Mouse (Mus musculus) embryo, embryonic 11.5 days (tissue): Measurements from ENCODE around the gene Tmem102.

Experiments used
- DNase-seq: peaks from one replicate; pipeline ENCODE4 v3.0.0-alpha.2; 2012; ENCODE audit warnings: low read depth, low spot score

Gene Tmem102

GRCm38 (mm10) chr11:69791420-69791819 lies 14.0 kb downstream of the Tmem102 start:
- DNase-seq = no peak

GRCm38 (mm10) chr11:69789431-69789830 lies 16.0 kb downstream of the Tmem102 start:
- DNase-seq = no peak

- no peak for DNase-seq
These were observed 18.1 kb downstream of the Tmem102 start for GRCm38 (mm10) chr11:69787306-69787705.

GRCm38 (mm10) chr11:69784793-69785272 lies 20.6 kb downstream of the Tmem102 start:
- no peak for DNase-seq

- DNase-seq = no peak
These were observed 23.6 kb downstream of the Tmem102 start for GRCm38 (mm10) chr11:69781828-69782227.

GRCm38 (mm10) chr11:69778985-69779384 lies 26.4 kb downstream of the Tmem102 start:
- DNase-seq = no peak

GRCm38 (mm10) chr11:69778258-69778982 lies 27.0 kb downstream of the Tmem102 start:
- no peak for DNase-seq

GRCm38 (mm10) chr11:69777504-69778257 lies 27.7 kb downstream of the Tmem102 start:
- DNase-seq = no peak

- no peak for DNase-seq
These were observed 28.9 kb downstream of the Tmem102 start for GRCm38 (mm10) chr11:69776488-69776887.

- DNase-seq = no peak
These were observed 29.7 kb downstream of the Tmem102 start for GRCm38 (mm10) chr11:69775716-69776115.

GRCm38 (mm10) chr11:69774961-69775360 lies 30.5 kb downstream of the Tmem102 start:
- no peak for DNase-seq

GRCm38 (mm10) chr11:69767625-69767909 lies 37.9 kb downstream of the Tmem102 start:
- no peak for DNase-seq

- DNase-seq = no peak
These were observed 38.4 kb downstream of the Tmem102 start for GRCm38 (mm10) chr11:69766872-69767624.

GRCm38 (mm10) chr11:69766126-69766609 lies 39.3 kb downstream of the Tmem102 start:
- DNase-seq = no peak

- DNase-seq = no peak
These were observed 40.0 kb downstream of the Tmem102 start, which contains the start of gene Zbtb4 for GRCm38 (mm10) chr11:69765221-69766125. TSS of gene Zbtb4 (plus strand) at chr11:69765912.

- DNase-seq = no peak
These were observed 41.9 kb downstream of the Tmem102 start for GRCm38 (mm10) chr11:69763551-69763950.

- no peak for DNase-seq
These were observed 43.6 kb downstream of the Tmem102 start, which contains the start of gene Slc35g3 for GRCm38 (mm10) chr11:69761868-69762267. TSS of gene Slc35g3 (minus strand) at chr11:69761968.

- DNase-seq = no peak
These were observed 44.6 kb downstream of the Tmem102 start for GRCm38 (mm10) chr11:69760901-69761200.

GRCm38 (mm10) chr11:69760160-69760900 lies 45.1 kb downstream of the Tmem102 start:
- no peak for DNase-seq

GRCm38 (mm10) chr11:69758971-69759721 lies 46.3 kb downstream of the Tmem102 start:
- peak; percentile 86 for DNase-seq
